Mouse (Mus musculus): ENCODE measurements around the gene Ccn6. TPM values are rescaled to one million over a fixed set of nuclear protein-coding genes. Genes with fewer than 3 reads are reported as not detected.
A peak's percentile ranks its signal among the peaks of the same experiment; 100 is the strongest.

Gene Ccn6
- total and polyA plus RNA-seq, 3 experiments = 0.32 TPM; not detected in 2

GRCm38 (mm10) chr10:39192673-39193072 lies 29.1 kb upstream of the Ccn6 start:
- WGBS = 85% methylated on average over 3 of the region's 3 CpGs
- no peaks in the 10 kb centered on the region for H3K27me3 ChIP-seq (ENCODE audit: control insufficient read depth, insufficient read depth, low read length)
- TF ChIP-seq POLR2A (IDR thresholded peaks at IDR 0.05; ENCODE audit: insufficient read depth, low read depth, low read length) (no peak), EP300 (IDR thresholded peaks at IDR 0.05; ENCODE audit: insufficient read depth, low read depth, low read length) (no peak), CTCF (IDR thresholded peaks at IDR 0.05) (no peak)
- no peaks in the 10 kb centered on the region for H3K79me2 ChIP-seq (replicated peaks; ENCODE audit: control insufficient read depth, insufficient read depth, low read length)
- H3K4me1 ChIP-seq (ENCODE audit: control insufficient read depth, insufficient read depth, low read length) = no peaks in the 10 kb centered on the region
- intact Hi-C loops (cut with DNase I) = no loop called here
- H3K4me3 ChIP-seq = no peak overlapping the region
- DNase-seq = no peak
- no peak overlapping the region for H3K9ac ChIP-seq (ENCODE audit: low read depth, low read length)
- H3K27ac ChIP-seq = no peak overlapping the region
- no peaks in the 10 kb centered on the region for H3K36me3 ChIP-seq (ENCODE audit: control insufficient read depth, insufficient read depth, low read length)

DNA sequence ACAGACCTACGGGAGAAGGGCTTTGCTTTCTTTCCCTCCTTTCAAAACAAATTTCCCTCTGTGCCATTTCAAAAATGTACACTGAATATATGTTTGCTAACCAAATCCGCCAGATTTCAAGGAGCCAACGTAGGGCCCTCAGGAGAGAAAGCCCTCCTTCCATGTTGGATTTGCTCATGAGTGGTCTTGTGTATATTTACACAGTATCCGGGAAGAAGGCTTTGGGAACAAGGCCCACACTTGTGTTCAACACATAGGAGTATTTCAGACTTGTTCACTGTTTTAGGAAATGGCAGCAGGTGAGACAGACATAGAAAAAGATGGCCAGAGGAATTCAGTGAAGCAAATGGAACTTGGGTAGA lies 21.9 kb upstream of the Ccn6 start:
- H3K4me1 ChIP-seq (ENCODE audit: control insufficient read depth, insufficient read depth, low read length) = no peaks in the 10 kb centered on the region
- 92% methylated on average over 4 of the region's 4 CpGs for WGBS
- intact Hi-C loops (cut with DNase I) = no loop called here
- TF ChIP-seq CTCF (IDR thresholded peaks at IDR 0.05) (no peak), EP300 (IDR thresholded peaks at IDR 0.05; ENCODE audit: insufficient read depth, low read depth, low read length) (no peak), POLR2A (IDR thresholded peaks at IDR 0.05; ENCODE audit: insufficient read depth, low read depth, low read length) (no peak)
- H3K9ac ChIP-seq (ENCODE audit: low read depth, low read length) = no peak overlapping the region
- no peaks in the 10 kb centered on the region for H3K27me3 ChIP-seq (ENCODE audit: control insufficient read depth, insufficient read depth, low read length)
- no peak for DNase-seq
- no peaks in the 10 kb centered on the region for H3K36me3 ChIP-seq (ENCODE audit: control insufficient read depth, insufficient read depth, low read length)
- no peaks in the 10 kb centered on the region for H3K79me2 ChIP-seq (replicated peaks; ENCODE audit: control insufficient read depth, insufficient read depth, low read length)
- no peak overlapping the region for H3K27ac ChIP-seq
- no peak overlapping the region for H3K4me3 ChIP-seq

GRCm38 (mm10) chr10:39184864-39185544 lies 21.4 kb upstream of the Ccn6 start:
- Histone ChIP-seq H3K27ac (no peak overlapping the region), H3K27me3 (ENCODE audit: control insufficient read depth, insufficient read depth, low read length) (no peaks in the 10 kb centered on the region), H3K9ac (ENCODE audit: low read depth, low read length) (no peak overlapping the region), H3K4me3 (no peak overlapping the region), H3K4me1 (ENCODE audit: control insufficient read depth, insufficient read depth, low read length) (no peaks in the 10 kb centered on the region), H3K79me2 (replicated peaks; ENCODE audit: control insufficient read depth, insufficient read depth, low read length) (no peaks in the 10 kb centered on the region), H3K36me3 (ENCODE audit: control insufficient read depth, insufficient read depth, low read length) (no peaks in the 10 kb centered on the region)
- 89% methylated on average over 8 of the region's 8 CpGs for WGBS
- TF ChIP-seq EP300 (IDR thresholded peaks at IDR 0.05; ENCODE audit: insufficient read depth, low read depth, low read length) (no peak), CTCF (IDR thresholded peaks at IDR 0.05) (no peak), POLR2A (IDR thresholded peaks at IDR 0.05; ENCODE audit: insufficient read depth, low read depth, low read length) (no peak)
- intact Hi-C loops (cut with DNase I) = no loop called here
- DNase-seq = no peak

GRCm38 (mm10) chr10:39176981-39177380 lies 13.4 kb upstream of the Ccn6 start:
- Histone ChIP-seq H3K79me2 (replicated peaks; ENCODE audit: control insufficient read depth, insufficient read depth, low read length) (no peaks in the 10 kb centered on the region), H3K9ac (ENCODE audit: low read depth, low read length) (no peak overlapping the region), H3K4me1 (ENCODE audit: control insufficient read depth, insufficient read depth, low read length) (peaks cover 6% of the 10 kb centered on the region), H3K36me3 (ENCODE audit: control insufficient read depth, insufficient read depth, low read length) (no peaks in the 10 kb centered on the region), H3K4me3 (no peak overlapping the region), H3K27ac (peak overlapping the region; percentile 7), H3K27me3 (ENCODE audit: control insufficient read depth, insufficient read depth, low read length) (no peaks in the 10 kb centered on the region)
- peak in 1 of 2 experiments; percentile 11 for DNase-seq
- 37% methylated on average over 5 of the region's 5 CpGs for WGBS
- intact Hi-C loops (cut with DNase I) = no loop called here
- no peak for TF ChIP-seq POLR2A (IDR thresholded peaks at IDR 0.05; ENCODE audit: insufficient read depth, low read depth, low read length)
- no peak for TF ChIP-seq CTCF (IDR thresholded peaks at IDR 0.05)
- TF ChIP-seq EP300 (IDR thresholded peaks at IDR 0.05; ENCODE audit: insufficient read depth, low read depth, low read length) = no peak

GRCm38 (mm10) chr10:39173077-39173476 lies 9.5 kb upstream of the Ccn6 start:
- H3K79me2 ChIP-seq (replicated peaks; ENCODE audit: control insufficient read depth, insufficient read depth, low read length) = no peaks in the 10 kb centered on the region
- DNase-seq = peak; percentile 63 to 66
- peak overlapping the region; percentile 70 for H3K27ac ChIP-seq
- TF ChIP-seq EP300 (IDR thresholded peaks at IDR 0.05; ENCODE audit: insufficient read depth, low read depth, low read length) = no peak
- TF ChIP-seq POLR2A (IDR thresholded peaks at IDR 0.05; ENCODE audit: insufficient read depth, low read depth, low read length) = peak; percentile 44; the same call in 1 of the 2 replicates
- TF ChIP-seq CTCF (IDR thresholded peaks at IDR 0.05) = no peak
- no peaks in the 10 kb centered on the region for H3K36me3 ChIP-seq (ENCODE audit: control insufficient read depth, insufficient read depth, low read length)
- H3K27me3 ChIP-seq (ENCODE audit: control insufficient read depth, insufficient read depth, low read length) = no peaks in the 10 kb centered on the region
- 32% methylated on average over 13 of the region's 13 CpGs for WGBS
- peak overlapping the region; percentile 58 for H3K4me3 ChIP-seq
- no peak overlapping the region for H3K9ac ChIP-seq (ENCODE audit: low read depth, low read length)
- H3K4me1 ChIP-seq (ENCODE audit: control insufficient read depth, insufficient read depth, low read length) = peaks cover 6% of the 10 kb centered on the region
- intact Hi-C loops (cut with DNase I) = loop anchor here (5.0 kb wide), 1 partner anchor 439 kb away; the partner anchor contains the start of gene Traf3ip2

- peak in 1 of 2 experiments; percentile 10 for DNase-seq
- H3K4me3 ChIP-seq = peak overlapping the region; percentile 58
- intact Hi-C loops (cut with DNase I) = loop anchor here (5.0 kb wide), 1 partner anchor 440 kb away; the partner anchor contains the start of gene Traf3ip2
Observed at GRCm38 (mm10) chr10:39172540-39172931, 8.9 kb upstream of the Ccn6 start.

More at GRCm38 (mm10) chr10:39172540-39172931, 8.9 kb upstream of the Ccn6 start:
- no peak for TF ChIP-seq EP300 (IDR thresholded peaks at IDR 0.05; ENCODE audit: insufficient read depth, low read depth, low read length)
- no peak for TF ChIP-seq POLR2A (IDR thresholded peaks at IDR 0.05; ENCODE audit: insufficient read depth, low read depth, low read length)
- no peak for TF ChIP-seq CTCF (IDR thresholded peaks at IDR 0.05)
- Histone ChIP-seq H3K27me3 (ENCODE audit: control insufficient read depth, insufficient read depth, low read length) (no peaks in the 10 kb centered on the region), H3K4me1 (ENCODE audit: control insufficient read depth, insufficient read depth, low read length) (peaks cover 6% of the 10 kb centered on the region), H3K79me2 (replicated peaks; ENCODE audit: control insufficient read depth, insufficient read depth, low read length) (no peaks in the 10 kb centered on the region), H3K27ac (peak overlapping the region; percentile 70), H3K36me3 (ENCODE audit: control insufficient read depth, insufficient read depth, low read length) (no peaks in the 10 kb centered on the region), H3K9ac (ENCODE audit: low read depth, low read length) (no peak overlapping the region)
- WGBS = 50% methylated on average over 6 of the region's 6 CpGs

Data from heart, adult 2 months (tissue).